Mouse (Mus musculus): ENCODE data around the gene Gdpd1. TPM values are rescaled to one million over a fixed set of nuclear protein-coding genes. Genes with fewer than 3 reads are reported as not detected.
A peak's percentile ranks its signal among the peaks of the same experiment; 100 is the strongest.

The Gdpd1 gene
- polyA plus RNA-seq, 1 experiment from 2014 or later: 34.8 TPM

DNA sequence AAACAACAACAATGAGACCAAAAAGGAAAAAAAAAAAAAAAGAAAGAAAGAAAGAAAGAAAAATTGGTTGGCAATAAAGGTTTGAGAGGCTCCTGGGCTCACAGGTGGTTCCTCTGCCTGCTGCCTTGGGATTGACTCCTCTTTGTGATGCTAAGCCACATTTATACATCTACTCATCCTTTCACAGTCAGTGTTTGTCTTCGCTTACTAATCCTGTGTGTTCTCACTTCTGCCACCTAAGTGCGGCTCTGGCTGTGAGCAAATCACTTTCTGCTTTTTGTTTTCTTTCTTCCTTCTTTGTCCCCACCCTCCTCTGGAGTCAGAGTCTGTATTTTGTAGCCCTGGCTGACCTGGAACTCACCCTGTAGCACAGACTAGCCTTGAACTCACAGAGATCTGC is 77.6 kb downstream of the Gdpd1 start:
- Histone ChIP-seq H3K4me3 (no peak overlapping the region), H3K27ac (no peak overlapping the region), H3K9ac (no peak overlapping the region), H3K4me2 (replicated peaks) (no peak overlapping the region), H3K9me3 (no peaks in the 10 kb centered on the region), H3K4me1 (peaks cover 19% of the 10 kb centered on the region), H3K27me3 (no peaks in the 10 kb centered on the region), H3K36me3 (no peaks in the 10 kb centered on the region)
- no peak for ATAC-seq (ENCODE audit: insufficient number of reproducible peaks, insufficient read depth, low FRiP score, low TSS enrichment)
- 35% methylated on average over 2 of the region's 2 CpGs for WGBS

DNA sequence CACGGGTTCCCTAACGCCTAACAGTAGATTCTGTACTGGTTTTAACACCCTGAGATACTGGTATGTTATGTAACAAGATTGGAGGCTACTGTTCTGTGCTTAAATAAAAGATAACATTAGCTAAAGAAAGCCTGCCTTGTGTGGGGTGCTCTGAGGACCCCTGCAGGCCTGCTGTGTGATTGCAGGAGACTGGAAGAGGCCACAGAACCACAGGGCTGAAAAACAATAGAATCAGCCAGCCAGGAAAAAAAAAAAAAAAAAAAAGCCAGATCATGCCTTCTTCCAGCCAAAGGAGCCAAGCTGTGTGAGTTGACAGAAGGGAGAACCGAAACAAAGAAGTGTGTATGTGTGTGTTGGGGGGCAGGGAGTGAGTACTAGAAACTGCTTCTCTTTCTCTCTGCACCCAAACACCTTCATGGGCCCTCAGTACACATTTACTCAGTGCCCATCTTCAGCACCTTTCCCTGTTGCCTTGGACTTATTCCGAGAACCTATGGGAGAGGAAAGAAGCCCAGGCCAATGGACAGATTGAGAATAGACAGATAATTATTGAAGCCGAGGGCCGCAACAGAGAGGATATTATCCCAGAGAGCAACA is 78.1 kb downstream of the Gdpd1 start:
- Histone ChIP-seq H3K27ac (peak overlapping the region; percentile 57; the same call in 1 of the 2 replicates), H3K27me3 (no peaks in the 10 kb centered on the region), H3K9me3 (no peaks in the 10 kb centered on the region), H3K4me1 (peaks cover 21% of the 10 kb centered on the region), H3K36me3 (no peaks in the 10 kb centered on the region), H3K4me2 (replicated peaks) (no peak overlapping the region), H3K4me3 (no peak overlapping the region), H3K9ac (no peak overlapping the region)
- 34% methylated on average over 6 of the region's 6 CpGs for WGBS
- ATAC-seq (ENCODE audit: insufficient number of reproducible peaks, insufficient read depth, low FRiP score, low TSS enrichment): no peak

DNA sequence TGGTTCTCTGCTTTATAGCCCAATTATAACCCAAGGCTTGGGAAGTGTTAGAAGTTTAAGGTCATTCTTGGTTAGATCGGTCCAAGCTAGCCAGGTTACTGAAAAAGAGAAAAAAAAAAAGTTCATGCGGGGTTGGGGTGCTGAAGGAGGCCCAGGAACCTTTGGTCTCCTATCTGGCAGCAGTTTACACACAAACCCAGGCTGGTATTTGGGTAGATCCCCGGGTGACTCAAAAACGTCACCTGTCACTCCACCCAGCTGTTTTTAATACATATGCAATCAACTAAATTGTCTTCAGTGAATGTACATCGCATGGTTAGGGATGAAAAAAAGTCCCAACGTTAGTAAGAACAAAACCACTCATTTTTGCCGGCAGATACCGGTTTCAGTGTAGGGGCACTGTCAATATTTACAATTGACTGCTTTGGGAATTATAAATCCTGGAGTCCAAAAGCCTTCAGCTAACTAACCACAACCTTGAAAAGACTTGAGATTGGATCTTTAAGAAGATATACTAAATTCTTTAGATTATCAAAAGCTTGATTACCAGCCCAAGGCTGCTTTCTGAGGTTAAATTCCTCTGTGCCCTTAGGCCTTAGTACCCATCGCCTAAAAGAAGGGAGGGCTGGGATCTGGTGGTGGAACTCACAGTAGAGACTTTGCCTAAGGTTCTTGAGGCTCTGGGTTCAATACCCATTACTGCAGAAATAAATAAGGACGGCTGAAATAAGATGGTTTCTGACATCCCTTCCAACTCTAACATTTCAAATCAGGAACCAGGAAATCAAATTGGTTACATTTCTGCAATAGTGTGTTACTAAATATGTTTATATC is 78.9 kb downstream of the Gdpd1 start:
- no peaks in the 10 kb centered on the region for H3K27me3 ChIP-seq
- no peaks in the 10 kb centered on the region for H3K9me3 ChIP-seq
- no peak for ATAC-seq (ENCODE audit: insufficient number of reproducible peaks, insufficient read depth, low FRiP score, low TSS enrichment)
- no peak overlapping the region for H3K9ac ChIP-seq
- no peaks in the 10 kb centered on the region for H3K36me3 ChIP-seq
- H3K27ac ChIP-seq: no peak overlapping the region
- 33% methylated on average over 10 of the region's 10 CpGs for WGBS
- no peak overlapping the region for H3K4me3 ChIP-seq
- peaks cover 29% of the 10 kb centered on the region for H3K4me1 ChIP-seq
- no peak overlapping the region for H3K4me2 ChIP-seq (replicated peaks)

DNA sequence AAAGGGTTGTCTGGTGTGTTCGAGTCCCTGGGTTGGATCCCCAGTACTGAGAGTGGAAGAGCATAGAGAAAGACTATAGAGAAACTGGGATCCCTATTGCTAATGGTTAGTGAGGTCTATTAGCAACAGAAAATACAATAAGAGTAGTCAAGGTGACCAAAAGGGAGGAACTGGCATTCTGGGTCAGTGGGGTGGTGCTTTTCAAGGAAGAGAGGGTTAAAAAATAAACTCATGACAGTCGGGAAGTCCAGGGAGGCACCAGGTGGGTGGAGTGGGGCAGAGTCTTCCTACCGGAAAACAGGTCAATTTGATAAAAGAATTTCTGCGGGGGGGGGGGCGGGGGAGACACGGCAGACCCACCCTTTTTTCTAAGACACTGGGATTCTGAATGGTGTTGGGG is 79.5 kb downstream of the Gdpd1 start:
- 21% methylated on average over 6 of the region's 6 CpGs for WGBS
- Histone ChIP-seq H3K9ac (no peak overlapping the region), H3K27ac (peak overlapping the region; percentile 64; the same call in 1 of the 2 replicates)

GRCm38 (mm10) chr11:86993041-86994037 is 80.5 kb downstream of the Gdpd1 start, which contains the start of gene Ypel2:
Ypel2 (minus strand) TSS chr11:86993707.
- Histone ChIP-seq H3K9ac (peak within 1 kb of the TSS; percentile 90), H3K9me3 (no peaks in the 10 kb centered on the region), H3K36me3 (no peaks in the 10 kb centered on the region), H3K4me3 (peak within 1 kb of the TSS; percentile 92), H3K27ac (peak within 1 kb of the TSS; percentile 94), H3K4me2 (replicated peaks) (peak within 1 kb of the TSS; percentile 85), H3K27me3 (no peaks in the 10 kb centered on the region), H3K4me1 (peaks cover 34% of the 10 kb centered on the region)
- under 1% methylated on average over 96 of the region's 96 CpGs for WGBS
- ATAC-seq (ENCODE audit: insufficient number of reproducible peaks, insufficient read depth, low FRiP score, low TSS enrichment): peak; percentile 100

More for the DNA sequence above, 79.5 kb downstream of the Gdpd1 start:
- peak overlapping the region; percentile 92; the same call in 1 of the 2 replicates for H3K4me3 ChIP-seq
- peak overlapping the region; percentile 85 for H3K4me2 ChIP-seq (replicated peaks)
- H3K4me1 ChIP-seq: peaks cover 34% of the 10 kb centered on the region
- H3K36me3 ChIP-seq: no peaks in the 10 kb centered on the region
- no peak for ATAC-seq (ENCODE audit: insufficient number of reproducible peaks, insufficient read depth, low FRiP score, low TSS enrichment)
- no peaks in the 10 kb centered on the region for H3K9me3 ChIP-seq
- H3K27me3 ChIP-seq: no peaks in the 10 kb centered on the region

GRCm38 (mm10) chr11:86992461-86992988 is 81.3 kb downstream of the Gdpd1 start:
- no peak for ATAC-seq (ENCODE audit: insufficient number of reproducible peaks, insufficient read depth, low FRiP score, low TSS enrichment)
- 1% methylated on average over 13 of the region's 13 CpGs for WGBS
- Histone ChIP-seq H3K27me3 (no peaks in the 10 kb centered on the region), H3K27ac (peak overlapping the region; percentile 94; the same call in 1 of the 2 replicates), H3K4me3 (peak overlapping the region; percentile 92), H3K9ac (peak overlapping the region; percentile 90), H3K4me1 (peaks cover 34% of the 10 kb centered on the region), H3K36me3 (no peaks in the 10 kb centered on the region), H3K4me2 (replicated peaks) (peak overlapping the region; percentile 85), H3K9me3 (no peaks in the 10 kb centered on the region)

GRCm38 (mm10) chr11:86991241-86991640 is 82.6 kb downstream of the Gdpd1 start:
- Histone ChIP-seq H3K27ac (no peak overlapping the region), H3K27me3 (no peaks in the 10 kb centered on the region), H3K4me1 (peaks cover 34% of the 10 kb centered on the region), H3K4me2 (replicated peaks) (peak overlapping the region; percentile 85), H3K4me3 (0 out of 2 replicates have a peak overlapping the region, but pooled peaks have one; percentile 92), H3K9ac (no peak overlapping the region), H3K9me3 (no peaks in the 10 kb centered on the region), H3K36me3 (no peaks in the 10 kb centered on the region)
- ATAC-seq (ENCODE audit: insufficient number of reproducible peaks, insufficient read depth, low FRiP score, low TSS enrichment): no peak
- 78% methylated on average over 4 of the region's 4 CpGs for WGBS

DNA sequence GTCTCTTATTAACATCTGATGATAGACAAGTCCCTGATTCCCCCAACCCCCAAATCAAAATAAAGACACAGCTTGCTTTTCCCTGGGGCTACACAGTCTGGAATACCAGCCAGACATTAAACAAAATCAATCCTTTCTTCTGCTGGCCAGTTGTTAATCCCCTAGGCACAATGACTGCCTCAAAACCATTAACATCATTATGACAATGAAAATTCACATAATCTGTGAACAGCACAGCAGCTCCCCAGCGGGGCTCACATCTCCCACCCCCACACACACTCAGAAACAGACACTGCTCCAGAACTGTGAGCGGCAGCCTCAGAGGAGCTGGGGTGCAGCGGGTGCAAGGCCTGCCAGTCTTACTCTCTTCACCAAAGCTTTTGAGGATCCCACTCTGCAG is 83.6 kb downstream of the Gdpd1 start:
- no peaks in the 10 kb centered on the region for H3K9me3 ChIP-seq
- H3K9ac ChIP-seq: 0 out of 2 replicates have a peak overlapping the region, but pooled peaks have one; percentile 8
- no peak overlapping the region; the same call in 1 of the 2 replicates for H3K4me3 ChIP-seq
- WGBS: 47% methylated on average over 3 of the region's 3 CpGs
- no peaks in the 10 kb centered on the region for H3K27me3 ChIP-seq
- peaks cover 30% of the 10 kb centered on the region for H3K4me1 ChIP-seq
- ATAC-seq (ENCODE audit: insufficient number of reproducible peaks, insufficient read depth, low FRiP score, low TSS enrichment): no peak
- H3K27ac ChIP-seq: 0 out of 2 replicates have a peak overlapping the region, but pooled peaks have one; percentile 4
- H3K36me3 ChIP-seq: no peaks in the 10 kb centered on the region
- peak overlapping the region; percentile 14 for H3K4me2 ChIP-seq (replicated peaks)

- 82% methylated on average over 3 of the region's 3 CpGs for WGBS
- Histone ChIP-seq H3K4me1 (peaks cover 7% of the 10 kb centered on the region), H3K27ac (no peak overlapping the region), H3K4me2 (replicated peaks) (no peak overlapping the region), H3K9me3 (no peaks in the 10 kb centered on the region), H3K4me3 (no peak overlapping the region), H3K27me3 (no peaks in the 10 kb centered on the region), H3K36me3 (no peaks in the 10 kb centered on the region), H3K9ac (no peak overlapping the region)
- ATAC-seq (ENCODE audit: insufficient number of reproducible peaks, insufficient read depth, low FRiP score, low TSS enrichment): no peak
Measured at GRCm38 (mm10) chr11:86984990-86985389, 88.9 kb downstream of the Gdpd1 start.
